Mouse (Mus musculus) brain, embryonic 14.5 days (tissue): ENCODE measurements around the gene Chid1.

Source experiments
- CTCF ChIP-seq: fragments of 200-500 bp; IDR thresholded peaks from 2 replicates; pipeline ENCODE4 v1.5.1; 2012; ENCODE audit warnings: inconsistent platforms, mild to moderate bottlenecking, moderate library complexity, borderline replicate concordance; ENCODE audit not compliant: insufficient read depth, insufficient read length; ENCODE audit errors: extremely low read depth
- POLR2A ChIP-seq: fragments of 200-500 bp; IDR thresholded peaks from 2 replicates; pipeline ENCODE4 v1.6.1; 2012; ENCODE audit warnings: mild to moderate bottlenecking, inconsistent platforms, borderline replicate concordance; ENCODE audit not compliant: poor library complexity, insufficient read depth, insufficient read length, severe bottlenecking; ENCODE audit errors: extremely low read depth

GRCm38 (mm10) chr7:141569283-141569803, 29.7 kb upstream of the Chid1 start:
- TF ChIP-seq CTCF (no peak), POLR2A (no peak)
